Mouse (Mus musculus) liver (tissue): Measurements from ENCODE around the gene Aspg.

ENCODE experiments used
- DNase-seq: peaks from one replicate; pipeline ENCODE4 v3.0.0-alpha.2; 2020; ENCODE audit warnings: mixed read lengths

Aspg gene

DNA sequence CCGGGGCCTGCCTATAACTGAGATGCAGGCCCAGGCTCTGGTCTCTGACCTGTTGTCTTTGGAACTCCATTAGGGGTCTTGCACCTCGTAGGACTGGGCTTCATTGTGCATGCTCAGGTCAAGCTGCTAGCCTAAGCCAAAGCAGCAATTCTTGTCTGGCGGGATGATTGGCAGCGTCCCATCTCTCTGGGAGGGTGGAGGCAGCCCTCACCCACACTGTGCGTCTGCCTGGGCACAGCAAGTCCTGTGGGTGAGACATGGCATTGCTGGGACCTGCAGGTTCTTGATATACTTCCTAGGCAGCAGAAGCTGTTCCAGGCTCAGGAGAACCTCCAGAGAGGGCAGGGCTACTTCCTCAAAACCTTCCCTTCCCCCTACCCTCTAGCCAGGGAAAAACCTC lies 10.5 kb downstream of the Aspg start:
- DNase-seq = no peak

DNA sequence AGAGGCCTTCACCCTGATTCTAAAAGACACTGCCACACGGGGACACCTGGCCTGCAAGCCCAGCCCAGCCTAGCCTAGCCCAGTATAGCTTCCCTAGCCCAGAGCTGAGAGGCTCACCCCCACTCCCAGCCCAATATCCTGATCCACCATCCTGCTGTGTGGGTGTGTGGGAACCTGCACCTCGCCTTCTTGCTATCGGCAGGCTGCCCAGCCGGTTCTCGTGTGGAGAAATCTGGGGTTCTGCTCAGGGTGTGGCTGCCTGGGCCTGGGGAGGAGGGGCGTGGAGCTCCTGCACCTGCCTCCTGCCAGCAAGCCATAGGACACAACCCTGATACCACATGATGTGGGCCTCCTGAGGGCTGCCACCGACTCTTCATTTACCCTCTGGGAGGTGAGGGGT lies 11.2 kb downstream of the Aspg start:
- no peak for DNase-seq

DNA sequence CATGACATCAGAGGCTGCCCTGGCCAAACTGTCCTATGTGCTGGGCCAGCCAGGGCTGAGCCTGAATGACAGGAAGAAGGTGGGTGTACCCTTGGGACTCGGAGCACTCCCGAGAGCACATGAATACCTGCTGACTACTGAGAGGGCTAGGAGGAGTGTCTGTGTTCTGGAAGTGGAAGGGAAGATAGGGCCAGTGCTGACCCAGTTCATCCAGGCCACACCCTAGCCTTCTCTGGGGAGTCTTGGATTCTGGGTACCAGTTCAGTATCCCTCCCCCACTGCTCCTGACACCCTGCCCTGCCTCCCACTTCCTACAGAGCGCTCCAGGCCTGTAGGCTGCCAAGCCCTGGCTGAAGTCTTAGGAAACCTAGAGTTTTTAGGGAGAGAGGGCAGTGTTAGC lies 14.7 kb downstream of the Aspg start:
- no peak for DNase-seq

DNA sequence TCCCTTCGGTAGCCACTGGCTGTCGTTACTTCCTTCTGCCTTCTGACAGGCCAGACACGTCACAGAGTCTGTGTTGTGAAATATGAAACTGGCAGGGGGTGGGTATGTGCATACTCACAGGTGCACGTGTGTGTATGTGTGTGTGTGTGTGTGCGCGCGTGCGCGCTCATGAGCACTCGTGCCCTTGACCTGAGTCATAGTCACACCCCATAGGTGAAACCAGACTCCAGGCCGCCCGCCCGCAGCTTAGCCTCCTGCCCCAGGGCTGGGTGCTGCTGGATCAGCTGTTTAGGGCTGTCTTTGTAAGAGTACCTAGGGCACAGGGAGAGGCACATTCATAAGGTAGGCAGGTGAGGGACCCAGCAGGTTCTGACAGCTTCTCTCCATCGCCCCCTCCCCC lies 19.4 kb downstream of the Aspg start:
- DNase-seq = no peak

DNA sequence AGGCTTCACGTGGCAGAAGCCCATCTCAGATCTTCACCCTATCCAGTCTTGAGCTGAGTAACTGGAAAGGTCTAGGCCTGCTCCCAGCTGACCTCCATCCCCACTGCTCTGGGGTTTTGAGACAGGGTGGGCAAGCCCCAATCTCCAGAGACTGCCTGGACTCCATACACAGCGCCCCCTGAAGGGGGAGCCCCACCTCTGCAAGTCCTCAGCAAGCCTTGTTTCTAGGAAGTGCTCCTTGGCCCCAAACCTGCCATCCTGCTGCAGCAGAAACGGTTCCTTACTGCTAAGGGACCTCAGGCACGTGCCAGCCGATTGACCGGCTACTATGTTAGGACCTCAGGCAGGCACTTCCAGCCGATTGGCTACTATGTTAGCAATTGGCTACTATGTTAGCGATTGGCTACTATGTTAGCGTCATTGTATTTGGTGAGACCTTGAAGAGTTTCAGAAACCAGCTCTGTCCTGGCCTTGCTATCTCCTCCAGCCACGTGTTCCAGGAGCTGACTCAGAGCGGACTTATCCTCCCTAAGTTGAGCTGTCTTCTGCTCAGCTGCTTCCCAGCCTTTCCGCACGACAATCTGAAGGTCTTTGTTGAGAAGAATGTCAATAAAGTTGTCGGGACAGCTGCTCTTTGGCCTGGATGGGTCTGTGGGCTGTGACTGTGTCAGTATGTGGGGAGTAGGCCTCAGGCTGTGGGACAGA lies 20.6 kb downstream of the Aspg start:
- no peak for DNase-seq

GRCm38 (mm10) chr12:112128526-112128925 lies 22.0 kb downstream of the Aspg start:
- no peak for DNase-seq

DNA sequence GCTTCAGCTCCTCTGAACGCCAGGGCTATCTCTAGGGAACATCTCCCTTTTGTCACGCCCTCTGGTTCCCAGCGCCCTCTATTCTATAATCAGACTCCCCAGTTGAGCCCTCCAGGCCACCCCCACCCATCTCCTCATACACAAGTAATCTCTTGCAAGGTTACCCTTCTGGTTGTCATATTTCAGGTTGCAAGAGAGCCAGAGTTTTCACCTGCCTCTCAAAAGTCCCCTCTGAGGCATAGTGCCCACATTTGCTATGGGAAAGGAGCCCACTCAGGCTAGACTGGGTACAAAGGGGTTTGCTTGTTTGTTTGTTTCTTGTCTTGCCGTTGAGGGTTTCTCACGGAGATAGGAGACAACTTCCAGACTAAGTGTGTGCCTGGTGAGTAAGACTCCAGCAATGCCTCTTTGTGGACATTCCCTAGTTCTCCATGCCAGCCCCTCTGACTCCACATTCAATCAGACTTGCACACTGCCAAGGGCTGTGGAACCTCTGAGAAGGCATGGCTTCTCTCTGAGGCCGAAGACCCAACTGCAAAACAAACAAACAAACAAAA lies 22.9 kb downstream of the Aspg start:
- no peak for DNase-seq

GRCm38 (mm10) chr12:112130161-112130860 lies 23.8 kb downstream of the Aspg start:
- peak; percentile 48 for DNase-seq

DNA sequence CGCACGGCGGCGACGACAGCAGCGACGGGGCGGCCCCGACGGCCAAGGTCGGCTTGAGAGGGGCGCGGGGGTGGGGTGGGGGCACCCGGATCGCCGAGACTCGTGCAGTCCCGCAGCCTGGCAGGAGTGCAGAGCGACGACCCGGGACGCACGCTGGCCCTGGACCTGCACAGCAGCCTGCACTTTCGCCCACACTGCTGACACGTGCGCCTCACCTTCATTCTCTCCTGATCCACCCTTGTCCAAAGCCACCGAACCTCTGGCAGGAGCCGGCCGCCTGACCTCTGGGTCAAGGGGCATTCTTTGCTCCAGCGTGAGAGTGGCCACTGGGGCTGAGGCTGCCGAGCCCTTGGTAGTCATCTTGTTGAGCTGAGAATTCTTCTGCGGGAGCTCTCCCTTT lies 24.5 kb downstream of the Aspg start:
- DNase-seq = no peak

DNA sequence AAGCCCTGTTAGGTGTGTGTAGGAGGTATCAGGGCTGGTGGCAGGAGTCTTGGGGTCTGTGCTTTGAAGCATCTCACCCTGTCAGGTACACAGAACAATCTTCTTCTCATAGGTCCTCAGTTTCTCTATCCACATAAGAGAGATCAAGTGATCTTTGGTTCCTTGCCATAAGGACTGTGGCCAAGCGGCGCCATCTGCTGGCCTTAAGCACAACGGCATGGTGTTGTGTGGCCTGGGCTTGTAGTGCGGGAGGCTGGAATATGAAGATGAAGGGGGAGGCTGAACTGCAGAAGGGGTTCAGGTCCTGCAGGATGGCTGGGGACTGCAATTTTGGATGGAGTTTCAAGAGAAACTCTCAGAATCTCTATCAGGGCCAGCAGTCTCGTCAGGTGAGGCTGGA lies 33.8 kb downstream of the Aspg start:
- DNase-seq = no peak

DNA sequence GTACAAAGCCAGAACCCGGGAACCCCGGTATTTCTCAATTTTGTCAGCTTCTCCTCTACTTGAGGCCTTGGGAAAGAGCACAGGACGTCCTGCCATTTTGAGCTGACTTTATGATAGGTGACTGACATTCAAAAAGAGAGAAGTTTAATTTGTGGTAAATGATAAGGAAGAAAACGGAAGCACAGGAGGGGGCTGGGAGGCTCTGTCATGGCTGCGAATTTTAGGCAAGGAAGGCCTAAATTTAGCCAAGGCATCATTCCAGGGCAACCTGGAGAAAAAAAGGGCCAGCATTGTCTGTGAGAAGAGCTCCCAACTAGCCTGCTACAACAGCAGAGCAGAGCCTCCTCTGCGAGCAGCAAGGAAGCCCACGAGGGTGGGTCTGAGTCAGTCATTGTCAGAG lies 34.3 kb downstream of the Aspg start:
- no peak for DNase-seq

DNA sequence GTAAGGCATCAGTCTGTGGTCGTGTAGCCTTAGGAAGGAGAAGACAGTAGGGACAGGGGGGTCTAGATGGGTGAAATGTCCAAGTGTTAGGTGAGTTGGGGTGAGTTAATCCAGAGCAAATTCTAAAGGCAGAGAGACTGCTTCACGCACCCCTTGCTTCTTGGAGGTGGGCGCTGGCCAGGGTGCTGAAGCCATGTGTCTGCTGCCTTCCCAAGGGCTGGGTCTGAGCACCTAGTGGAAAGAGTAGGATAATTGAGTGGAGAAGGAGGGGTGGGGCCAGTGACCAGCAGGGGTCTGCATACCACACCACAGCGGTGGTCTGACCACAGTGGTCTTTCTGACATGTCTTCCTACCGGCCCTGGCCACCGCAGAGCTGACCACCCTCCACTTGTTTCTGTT lies 34.8 kb downstream of the Aspg start:
- DNase-seq = peak; percentile 54

DNA sequence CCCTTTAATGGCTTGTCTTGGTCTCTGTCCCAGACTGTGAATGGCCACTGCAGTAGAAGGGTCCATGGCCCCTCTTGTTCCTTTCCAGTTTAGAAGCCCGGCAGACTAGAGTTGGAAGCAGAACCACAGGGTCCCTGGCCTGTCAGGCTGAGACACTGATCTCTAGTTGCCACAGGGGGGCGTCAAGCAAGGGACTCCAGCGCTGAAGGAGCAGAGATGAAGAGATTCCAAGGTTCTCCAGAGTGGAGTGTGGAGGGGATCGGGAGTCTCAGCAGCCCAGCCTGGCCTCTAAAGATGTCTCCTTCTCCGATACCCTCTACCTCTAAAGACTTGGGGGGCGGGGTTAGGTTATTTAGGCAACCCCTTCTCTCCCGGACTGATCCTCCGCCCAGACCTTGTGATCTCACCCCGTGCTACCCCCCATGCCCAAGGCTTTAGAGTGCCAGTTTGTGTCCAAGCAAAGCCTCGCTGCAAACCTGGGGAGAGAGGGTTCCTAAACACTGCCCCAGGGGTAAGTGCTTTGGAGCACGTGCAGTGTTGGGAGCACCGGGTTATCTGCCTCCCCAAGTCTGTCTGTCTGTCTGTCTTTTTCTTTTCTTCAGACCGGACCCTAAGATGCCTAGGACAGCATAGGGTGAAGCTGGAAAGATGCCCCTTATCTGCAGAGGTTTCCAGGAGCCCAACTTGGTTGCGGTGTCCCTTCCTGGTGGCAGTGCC lies 36.8 kb downstream of the Aspg start:
- DNase-seq = no peak

- no peak for DNase-seq
Measured at GRCm38 (mm10) chr12:112143833-112144201, 37.3 kb downstream of the Aspg start.

DNA sequence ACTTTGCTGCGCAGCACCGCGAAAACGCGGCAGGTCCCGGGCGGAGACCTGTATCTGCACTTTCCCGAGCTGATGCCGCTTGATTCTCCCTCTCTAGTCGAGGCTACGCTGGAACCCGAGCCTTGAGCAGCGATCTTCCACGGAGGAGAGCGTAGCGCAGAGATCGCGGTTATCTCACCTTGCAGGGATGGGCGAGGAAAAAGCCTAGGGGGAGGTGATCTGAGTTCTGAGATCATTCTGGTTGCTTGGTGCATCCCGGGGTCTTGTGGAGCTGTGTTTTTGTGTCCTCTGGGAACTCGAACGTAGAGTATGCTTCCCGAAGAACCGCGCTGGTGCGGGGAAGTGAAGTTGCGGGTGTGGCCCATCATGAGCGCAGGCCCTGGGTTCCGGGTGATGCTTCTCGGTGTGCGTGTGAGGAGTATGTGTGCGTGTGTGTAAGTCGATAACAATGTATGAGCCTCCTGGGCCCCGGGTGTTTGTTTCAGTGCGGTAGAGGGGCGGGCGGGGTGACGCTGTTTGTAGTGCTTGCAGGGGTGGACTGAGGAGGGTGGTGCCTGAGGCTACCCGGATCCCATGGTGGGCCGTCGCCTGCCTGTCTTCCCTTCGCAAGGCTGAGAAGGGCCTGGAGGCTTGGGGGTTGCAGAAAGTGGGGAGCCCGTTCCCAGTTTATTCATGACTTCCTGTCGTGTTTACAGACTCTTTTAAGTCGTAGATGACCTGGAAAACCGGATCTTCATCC lies 38.1 kb downstream of the Aspg start:
- DNase-seq = no peak

- peak; percentile 75 for DNase-seq
Measured at GRCm38 (mm10) chr12:112145211-112145874, 38.9 kb downstream of the Aspg start.

GRCm38 (mm10) chr12:112145875-112146651 lies 39.6 kb downstream of the Aspg start, which contains the start of gene Kif26a:
Gene Kif26a (plus strand): TSS chr12:112146208.
- DNase-seq = peak; percentile 64

DNA sequence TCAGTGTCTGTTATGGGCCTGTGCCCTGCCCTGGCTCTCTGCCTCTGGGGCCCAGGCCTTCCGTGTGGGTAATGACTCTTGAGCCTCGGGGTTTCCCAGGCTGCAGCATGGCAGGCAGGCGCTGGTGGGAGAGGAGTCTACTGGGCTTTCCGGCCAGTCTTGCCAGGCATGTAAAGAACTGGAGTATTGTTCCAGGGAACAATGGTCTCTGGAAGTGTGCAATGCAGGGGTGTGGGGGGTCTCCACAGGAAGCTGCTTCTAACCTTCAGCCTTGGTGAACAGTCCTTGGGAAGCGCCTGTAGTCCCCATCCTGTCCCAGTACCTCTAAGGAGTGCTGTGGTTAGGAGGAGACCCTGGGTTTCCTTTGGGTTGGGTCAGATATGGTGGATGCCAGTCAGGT lies 40.9 kb downstream of the Aspg start:
- no peak for DNase-seq

- no peak for DNase-seq
Measured at GRCm38 (mm10) chr12:112150011-112150410, 43.5 kb downstream of the Aspg start.

GRCm38 (mm10) chr12:112151244-112151979 lies 44.9 kb downstream of the Aspg start:
- peak; percentile 42 for DNase-seq

- DNase-seq = no peak
Measured at GRCm38 (mm10) chr12:112151980-112152362, 45.5 kb downstream of the Aspg start.
